Mouse (Mus musculus): Measurements from ENCODE around the gene Olfr648. TPM values are rescaled to one million over a fixed set of nuclear protein-coding genes. Genes with fewer than 3 reads are reported as not detected.
A peak's percentile ranks its signal among the peaks of the same experiment; 100 is the strongest.

Gene Olfr648
- polyA plus RNA-seq (2015; fragmentation: Nextera tagmentation; extraction: Ambion mirVana), result 0.23 and 0.45 TPM in 2 replicates

DNA sequence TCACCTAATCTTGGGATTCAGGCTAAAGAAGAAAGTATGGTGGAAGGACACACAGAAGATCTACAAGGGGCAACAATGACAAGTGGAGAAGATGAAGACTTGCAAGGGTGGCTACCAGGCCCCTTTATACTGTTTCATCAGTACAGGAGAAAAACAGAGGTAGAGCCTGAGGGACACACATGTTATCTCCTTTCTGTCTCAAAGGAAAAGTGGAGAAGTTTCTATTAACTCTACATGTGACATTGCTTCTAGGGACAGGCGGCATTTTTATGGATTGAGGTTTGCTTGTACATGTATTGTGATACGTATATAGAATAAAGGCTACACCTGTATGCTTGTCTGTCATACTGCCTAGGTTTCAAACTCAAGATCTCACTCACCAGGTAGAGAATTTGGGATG, at the start of gene Olfr648:
Gene Olfr648 (minus strand): TSS at position 101 of the 400 bp plus-strand sequence.
- Histone ChIP-seq H3K4me3 (no peak within 1 kb of the TSS), H3K36me3 (ENCODE audit: poor library complexity, severe bottlenecking) (no peaks in the 10 kb centered on the region), H3K4me2 (no peak within 1 kb of the TSS), H3K9ac (no peak within 1 kb of the TSS), H3K4me1 (no peaks in the 10 kb centered on the region), H3K27me3 (no peaks in the 10 kb centered on the region), H3K27ac (no peak within 1 kb of the TSS), H3K9me3 (replicated peaks) (no peaks in the 10 kb centered on the region)
- no peak for ATAC-seq
- 90% methylated on average over 2 of the region's 2 CpGs for WGBS

DNA sequence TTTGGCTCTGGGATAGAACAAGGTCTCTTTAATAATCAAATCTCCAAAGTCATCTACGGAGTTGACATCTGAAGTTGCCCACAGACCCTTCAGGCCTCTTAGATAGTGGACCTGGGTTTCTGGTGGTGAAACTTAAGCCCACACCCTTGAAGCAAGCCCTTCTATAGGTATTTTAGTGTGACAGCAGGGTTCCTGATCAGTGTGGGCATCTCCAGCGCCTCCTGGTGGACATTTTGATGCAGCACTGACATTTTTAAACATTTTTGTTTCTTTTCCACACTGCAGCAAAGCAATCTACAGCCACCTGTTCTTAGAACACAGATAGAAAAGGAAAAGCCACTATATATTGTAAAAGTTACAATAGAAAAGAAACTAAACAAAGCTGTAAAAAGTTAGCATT, 48.0 kb upstream of the Olfr648 start:
- H3K27me3 ChIP-seq, result no peaks in the 10 kb centered on the region
- no peaks in the 10 kb centered on the region for H3K36me3 ChIP-seq (ENCODE audit: poor library complexity, severe bottlenecking)
- 33% methylated on average over 2 of the region's 2 CpGs for WGBS
- no peaks in the 10 kb centered on the region for H3K4me1 ChIP-seq
- no peaks in the 10 kb centered on the region for H3K9me3 ChIP-seq (replicated peaks)
- no peak overlapping the region for H3K4me2 ChIP-seq
- no peak overlapping the region for H3K27ac ChIP-seq
- ATAC-seq, result no peak
- no peak overlapping the region for H3K4me3 ChIP-seq
- H3K9ac ChIP-seq, result no peak overlapping the region

DNA sequence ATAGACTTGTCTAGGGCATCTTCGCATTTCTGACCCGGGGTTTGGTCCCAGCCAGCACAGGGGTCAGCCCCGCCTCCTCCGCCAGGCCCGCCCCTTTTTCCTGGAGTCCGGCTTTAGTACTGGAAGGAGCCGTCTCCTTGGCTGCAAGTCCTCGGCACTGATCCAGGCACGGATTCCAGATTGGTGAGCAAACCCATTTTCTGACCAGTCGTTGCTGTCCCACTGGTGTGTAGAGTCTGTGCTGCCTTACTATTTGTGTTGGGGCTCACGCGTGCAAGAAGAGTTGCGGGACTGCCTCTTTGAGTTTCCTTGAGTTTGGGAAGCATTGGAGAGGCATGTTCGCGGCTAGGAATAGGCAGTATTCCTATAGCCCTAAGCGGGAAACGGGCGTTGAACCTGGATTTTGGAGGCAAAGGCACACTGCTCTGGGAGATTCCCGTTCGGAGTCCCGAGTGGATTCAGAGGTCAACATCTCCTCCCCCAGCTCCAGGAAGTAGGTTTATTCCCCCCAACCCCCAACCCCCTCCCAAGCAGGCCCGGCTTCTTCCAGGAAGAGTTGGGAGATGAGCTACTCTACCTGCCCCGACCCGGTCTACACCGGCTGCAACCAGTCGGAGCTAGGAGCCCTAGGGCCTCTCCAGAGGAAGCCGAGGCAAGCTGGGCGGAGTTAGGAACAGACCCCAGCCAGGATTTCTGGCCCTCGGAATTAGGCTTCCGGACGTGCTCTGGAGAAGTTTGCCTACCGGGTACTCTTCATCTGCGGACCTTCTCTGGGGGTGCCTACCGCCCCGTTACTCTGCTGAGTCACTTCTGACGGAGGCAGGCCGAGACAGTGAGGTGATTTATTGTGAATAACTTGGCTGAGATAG, 35.7 kb upstream of the Olfr648 start, which contains the start of gene Trim6:
Gene Trim6 (plus strand): TSS at position 93 of the 869 bp plus-strand sequence.
- Histone ChIP-seq H3K4me2 (peak within 1 kb of the TSS; percentile 53), H3K9ac (no peak within 1 kb of the TSS), H3K27me3 (no peaks in the 10 kb centered on the region), H3K27ac (no peak within 1 kb of the TSS), H3K36me3 (ENCODE audit: poor library complexity, severe bottlenecking) (no peaks in the 10 kb centered on the region), H3K4me3 (peak within 1 kb of the TSS; percentile 25), H3K4me1 (peaks cover 7% of the 10 kb centered on the region; the same call in 1 of the 2 replicates), H3K9me3 (replicated peaks) (no peaks in the 10 kb centered on the region)
- ATAC-seq, result peak; percentile 55; the same call in 1 of the 2 replicates
- 4% methylated on average over 37 of the region's 37 CpGs for WGBS

DNA sequence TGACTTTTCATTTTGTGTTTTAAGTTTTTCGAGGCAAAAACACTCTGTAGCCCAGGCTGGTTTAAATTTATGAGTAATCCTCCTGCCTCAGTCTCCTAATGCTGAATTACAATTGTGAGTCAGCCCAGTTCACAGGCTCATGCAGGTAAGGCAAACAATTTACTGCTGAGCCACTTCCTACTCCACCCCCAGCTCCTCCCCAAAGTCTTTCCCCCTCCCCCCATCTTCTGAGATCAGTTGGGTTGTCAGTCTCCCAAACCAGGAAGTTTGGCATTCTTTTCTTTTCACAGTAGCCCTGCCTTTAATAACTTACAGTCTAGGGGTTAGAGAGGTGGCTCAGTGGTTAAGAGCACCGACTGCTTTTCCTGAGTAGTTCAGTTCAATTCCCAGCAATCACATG, 34.7 kb upstream of the Olfr648 start:
- Histone ChIP-seq H3K9ac (no peak overlapping the region), H3K36me3 (ENCODE audit: poor library complexity, severe bottlenecking) (no peaks in the 10 kb centered on the region), H3K4me3 (no peak overlapping the region), H3K4me2 (no peak overlapping the region), H3K9me3 (replicated peaks) (no peaks in the 10 kb centered on the region), H3K27me3 (no peaks in the 10 kb centered on the region), H3K27ac (no peak overlapping the region), H3K4me1 (peaks cover 7% of the 10 kb centered on the region; the same call in 1 of the 2 replicates)
- 83% methylated on average over 2 of the region's 2 CpGs for WGBS
- no peak for ATAC-seq

DNA sequence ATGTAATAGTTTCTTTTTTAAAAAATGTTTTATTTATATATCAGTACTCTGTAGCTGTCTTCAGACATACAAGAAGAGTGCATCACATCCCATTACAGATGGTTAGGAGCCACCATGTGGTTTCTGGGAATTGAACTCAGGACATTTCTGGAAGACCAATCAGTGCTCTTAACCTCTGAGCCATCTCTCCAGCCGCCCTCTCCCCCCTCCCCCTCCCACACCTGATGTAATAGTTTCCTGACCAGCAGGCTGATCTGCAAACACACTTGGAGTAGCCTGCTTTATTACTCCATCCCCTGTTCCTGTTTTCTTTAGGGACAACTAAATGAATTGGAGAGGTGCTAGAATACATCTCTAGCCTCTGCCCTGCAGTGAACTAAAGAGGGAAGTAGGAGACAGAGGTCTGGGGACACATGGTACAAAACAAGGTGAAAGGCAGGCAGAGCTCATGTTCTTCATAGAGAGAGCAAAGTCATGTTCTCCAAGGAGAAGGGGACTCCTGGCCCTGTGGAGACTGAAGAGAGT, 32.9 kb upstream of the Olfr648 start:
- no peaks in the 10 kb centered on the region for H3K9me3 ChIP-seq (replicated peaks)
- H3K27ac ChIP-seq, result no peak overlapping the region
- 62% methylated on average over 1 of the region's 1 CpGs for WGBS
- H3K4me3 ChIP-seq, result no peak overlapping the region
- H3K4me2 ChIP-seq, result no peak overlapping the region
- no peaks in the 10 kb centered on the region for H3K36me3 ChIP-seq (ENCODE audit: poor library complexity, severe bottlenecking)
- no peaks in the 10 kb centered on the region for H3K27me3 ChIP-seq
- no peak for ATAC-seq
- peaks cover 7% of the 10 kb centered on the region; the same call in 1 of the 2 replicates for H3K4me1 ChIP-seq
- H3K9ac ChIP-seq, result no peak overlapping the region

DNA sequence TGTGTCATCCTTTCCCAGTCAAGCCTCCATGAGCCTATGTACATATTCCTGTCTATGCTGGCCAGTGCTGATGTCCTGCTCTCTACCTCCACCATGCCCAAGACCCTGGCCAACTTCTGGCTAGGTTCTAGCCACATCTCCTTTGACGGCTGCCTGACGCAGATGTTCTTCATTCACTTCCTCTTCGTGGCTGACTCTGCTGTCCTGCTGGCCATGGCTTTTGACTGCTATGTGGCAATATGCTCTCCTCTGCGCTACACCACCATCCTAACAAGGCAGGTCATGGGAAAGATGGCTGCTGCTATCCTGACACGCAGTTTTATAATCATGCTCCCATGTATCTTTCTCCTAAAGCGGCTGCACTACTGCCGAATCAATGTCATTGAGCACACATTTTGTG, 23.0 kb upstream of the Olfr648 start:
- no peaks in the 10 kb centered on the region for H3K9me3 ChIP-seq (replicated peaks)
- no peaks in the 10 kb centered on the region for H3K36me3 ChIP-seq (ENCODE audit: poor library complexity, severe bottlenecking)
- no peak for ATAC-seq
- no peak overlapping the region for H3K27ac ChIP-seq
- no peak overlapping the region for H3K4me3 ChIP-seq
- H3K4me2 ChIP-seq, result no peak overlapping the region
- H3K27me3 ChIP-seq, result no peaks in the 10 kb centered on the region
- H3K4me1 ChIP-seq, result no peaks in the 10 kb centered on the region
- H3K9ac ChIP-seq, result no peak overlapping the region
- 93% methylated on average over 7 of the region's 7 CpGs for WGBS

DNA sequence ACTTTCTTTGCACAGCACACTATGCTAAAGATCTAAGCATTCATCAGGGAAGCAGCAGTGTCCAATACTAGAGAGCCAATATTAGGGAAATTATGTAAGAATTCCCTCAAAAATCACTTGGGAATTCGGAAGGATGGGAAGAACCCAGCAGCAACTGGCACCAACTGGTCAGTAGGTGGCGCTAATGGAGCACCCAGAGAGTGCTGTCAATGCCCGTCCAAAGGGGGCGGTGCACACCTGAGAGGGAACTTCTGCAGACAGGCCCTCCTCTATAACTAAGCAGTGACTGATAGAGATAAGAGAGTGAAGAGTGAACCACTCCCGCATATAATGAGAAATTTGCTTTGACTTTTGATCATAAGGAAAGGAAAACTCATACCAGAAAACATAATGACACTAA, 16.6 kb upstream of the Olfr648 start:
- no peak overlapping the region for H3K4me3 ChIP-seq
- H3K4me2 ChIP-seq, result no peak overlapping the region
- no peaks in the 10 kb centered on the region for H3K27me3 ChIP-seq
- no peaks in the 10 kb centered on the region for H3K36me3 ChIP-seq (ENCODE audit: poor library complexity, severe bottlenecking)
- H3K4me1 ChIP-seq, result no peaks in the 10 kb centered on the region
- no peaks in the 10 kb centered on the region for H3K9me3 ChIP-seq (replicated peaks)
- ATAC-seq, result 0 out of 2 replicates have a peak, but pooled peaks have one; percentile 48
- 6% methylated on average over 5 of the region's 5 CpGs for WGBS
- no peak overlapping the region for H3K9ac ChIP-seq
- H3K27ac ChIP-seq, result no peak overlapping the region

DNA sequence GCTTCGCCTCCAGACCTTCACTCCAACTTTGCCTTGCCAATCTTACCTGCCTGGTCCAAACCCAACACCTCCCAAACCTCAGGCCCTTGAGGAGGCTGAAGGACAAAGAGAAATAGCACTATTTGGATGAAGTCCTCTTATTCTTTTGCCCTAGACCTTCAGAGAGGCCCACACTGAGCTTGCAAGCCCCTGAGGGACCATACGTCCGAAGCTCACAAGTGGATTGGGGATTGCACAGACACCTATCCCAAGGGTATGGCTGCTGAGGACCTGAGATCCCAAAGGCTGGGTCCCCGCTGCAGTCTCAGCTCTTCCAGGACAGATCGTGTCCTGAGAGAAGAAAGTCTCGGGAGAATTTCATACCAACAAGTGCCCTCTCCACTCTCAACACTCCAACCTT, 12.7 kb upstream of the Olfr648 start, which contains the start of gene Olfr649:
Gene Olfr649 (minus strand): TSS at position 101 of the 400 bp plus-strand sequence.
- H3K9ac ChIP-seq, result no peak within 1 kb of the TSS
- no peaks in the 10 kb centered on the region for H3K4me1 ChIP-seq
- no peaks in the 10 kb centered on the region for H3K9me3 ChIP-seq (replicated peaks)
- H3K36me3 ChIP-seq (ENCODE audit: poor library complexity, severe bottlenecking), result no peaks in the 10 kb centered on the region
- H3K27me3 ChIP-seq, result no peaks in the 10 kb centered on the region
- no peak within 1 kb of the TSS for H3K27ac ChIP-seq
- no peak within 1 kb of the TSS for H3K4me3 ChIP-seq
- no peak for ATAC-seq
- WGBS, result 83% methylated on average over 6 of the region's 6 CpGs
- no peak within 1 kb of the TSS for H3K4me2 ChIP-seq

DNA sequence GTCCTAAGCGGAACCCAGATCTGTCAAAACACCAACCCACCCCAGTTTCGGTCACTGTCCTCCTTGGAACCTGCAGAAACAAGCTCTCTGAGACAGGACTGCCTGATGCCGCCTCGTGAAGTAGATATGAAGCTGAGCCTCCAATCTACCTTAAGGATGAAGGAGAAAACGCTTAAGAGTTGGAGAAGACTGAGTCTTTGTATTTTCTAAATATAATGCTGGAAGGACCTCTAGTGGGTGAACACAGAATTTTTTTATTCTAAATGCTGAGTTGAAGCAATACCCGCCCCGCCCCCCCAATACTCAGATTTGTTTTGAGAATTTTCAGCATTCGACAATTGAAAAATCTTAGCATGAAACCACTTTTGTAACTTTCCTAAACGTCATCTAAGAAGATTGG, 8.1 kb upstream of the Olfr648 start:
- Histone ChIP-seq H3K27ac (no peak overlapping the region), H3K27me3 (no peaks in the 10 kb centered on the region), H3K36me3 (ENCODE audit: poor library complexity, severe bottlenecking) (no peaks in the 10 kb centered on the region), H3K4me1 (no peaks in the 10 kb centered on the region), H3K9me3 (replicated peaks) (no peaks in the 10 kb centered on the region), H3K9ac (no peak overlapping the region), H3K4me2 (no peak overlapping the region), H3K4me3 (no peak overlapping the region)
- no peak for ATAC-seq
- WGBS, result 63% methylated on average over 9 of the region's 9 CpGs

DNA sequence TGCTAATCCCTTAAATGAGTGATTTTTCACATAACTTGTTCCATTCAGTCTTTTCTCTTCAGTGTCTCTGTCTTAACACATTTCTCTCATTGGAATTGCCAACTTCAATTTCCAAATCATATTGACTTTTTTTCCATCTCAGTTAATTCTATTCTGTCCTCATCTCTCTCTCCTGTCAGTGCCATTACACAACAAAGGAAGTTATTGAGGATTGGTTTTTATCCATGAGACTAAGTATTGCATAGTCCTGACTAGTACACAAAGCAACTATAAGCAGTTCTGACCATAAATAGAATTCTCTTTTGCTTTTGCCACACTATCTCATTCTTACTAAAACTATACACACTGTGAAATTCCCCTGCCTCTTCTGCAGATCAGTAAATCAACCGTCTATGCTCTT, 4.1 kb downstream of the Olfr648 start:
- WGBS, result 80% methylated on average over 1 of the region's 1 CpGs
- no peak overlapping the region for H3K4me3 ChIP-seq
- no peak for ATAC-seq

DNA sequence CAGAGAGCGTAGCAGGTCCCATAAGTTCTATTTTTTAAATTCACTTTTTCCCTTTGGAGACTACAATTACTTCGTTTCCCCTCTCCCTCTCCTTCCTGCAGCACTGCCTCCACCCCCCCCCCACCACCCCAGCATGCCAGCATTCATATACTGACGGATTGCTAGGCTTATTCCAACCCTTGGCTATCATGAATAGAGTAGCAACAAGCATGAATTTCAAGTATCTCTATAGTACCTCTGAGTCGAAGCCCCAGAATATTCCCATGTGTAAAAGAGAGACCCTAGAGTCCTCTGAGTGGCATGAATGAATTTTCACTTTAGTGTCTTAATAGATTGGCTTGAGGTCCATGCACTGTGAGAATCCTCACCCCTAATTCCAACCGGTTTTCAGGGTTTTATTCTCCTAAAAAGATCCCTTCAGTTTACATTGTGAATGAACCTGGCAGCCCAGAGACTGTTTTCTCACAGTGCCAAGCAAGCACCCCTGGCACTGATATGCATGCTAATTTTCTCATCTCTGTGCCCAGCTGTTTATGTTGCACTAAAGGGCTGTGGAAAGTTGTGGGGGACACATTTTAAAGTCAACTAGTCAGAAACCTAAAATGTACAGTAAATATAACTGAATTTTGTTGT, 4.7 kb downstream of the Olfr648 start:
- no peaks in the 10 kb centered on the region for H3K27me3 ChIP-seq
- no peak for ATAC-seq
- no peak overlapping the region for H3K4me3 ChIP-seq
- no peak overlapping the region for H3K9ac ChIP-seq
- no peak overlapping the region for H3K4me2 ChIP-seq
- H3K36me3 ChIP-seq (ENCODE audit: poor library complexity, severe bottlenecking), result no peaks in the 10 kb centered on the region
- H3K27ac ChIP-seq, result no peak overlapping the region
- WGBS, result 52% methylated on average over 5 of the region's 5 CpGs
- H3K4me1 ChIP-seq, result no peaks in the 10 kb centered on the region
- H3K9me3 ChIP-seq (replicated peaks), result no peaks in the 10 kb centered on the region

More for the DNA sequence above, 4.1 kb downstream of the Olfr648 start:
- Histone ChIP-seq H3K4me2 (no peak overlapping the region), H3K9ac (no peak overlapping the region), H3K4me1 (no peaks in the 10 kb centered on the region), H3K27ac (no peak overlapping the region), H3K36me3 (ENCODE audit: poor library complexity, severe bottlenecking) (no peaks in the 10 kb centered on the region), H3K27me3 (no peaks in the 10 kb centered on the region), H3K9me3 (replicated peaks) (no peaks in the 10 kb centered on the region)

DNA sequence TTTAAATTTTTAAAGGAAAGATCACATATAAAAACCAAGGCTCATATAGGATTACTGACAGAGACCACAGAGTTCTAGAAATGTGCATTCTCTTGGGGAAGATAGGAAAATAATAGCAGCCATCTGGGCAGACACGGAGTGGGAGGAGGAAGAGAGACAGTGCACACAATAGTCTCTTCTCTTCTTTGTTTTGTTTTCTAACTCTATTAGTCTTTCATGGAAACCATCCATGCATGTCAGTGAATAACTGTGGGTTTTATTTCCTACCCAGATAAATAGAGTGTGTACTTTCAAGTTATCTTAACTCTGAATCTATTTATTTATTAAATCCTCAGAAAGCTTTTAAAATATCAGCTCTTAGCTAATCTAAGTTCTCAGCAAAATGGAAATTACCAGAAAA, 8.1 kb downstream of the Olfr648 start:
- Histone ChIP-seq H3K27me3 (no peaks in the 10 kb centered on the region), H3K9ac (no peak overlapping the region), H3K9me3 (replicated peaks) (no peaks in the 10 kb centered on the region; the same call in 1 of the 2 replicates), H3K4me1 (no peaks in the 10 kb centered on the region), H3K36me3 (ENCODE audit: poor library complexity, severe bottlenecking) (no peaks in the 10 kb centered on the region), H3K4me3 (no peak overlapping the region), H3K27ac (no peak overlapping the region), H3K4me2 (no peak overlapping the region)
- WGBS, result 25% methylated on average over 1 of the region's 1 CpGs
- no peak for ATAC-seq

Data from forebrain, embryonic 13.5 days (tissue).